Mouse (Mus musculus) heart, adult 2 months (tissue): ENCODE measurements at regions not wholly inside any gene's neighbourhood (a gene's known extent, or its start where the extent isn't known, plus 50 kb on each side); places are given as distances from the start of the nearest gene placed in this dataset.

Source experiments
- CTCF ChIP-seq: fragments of 200-600 bp; IDR thresholded peaks from 2 replicates; pipeline ENCODE4 v1.8.1; 2022; ENCODE audit warnings: antibody characterized with exemption, mild to moderate bottlenecking, moderate library complexity
- POLR2A ChIP-seq: fragments of 200-500 bp; IDR thresholded peaks from 2 replicates; pipeline ENCODE4 v1.6.1; 2011; ENCODE audit warnings: mild to moderate bottlenecking, low read depth, low read length, control low read depth; ENCODE audit not compliant: insufficient read depth

DNA sequence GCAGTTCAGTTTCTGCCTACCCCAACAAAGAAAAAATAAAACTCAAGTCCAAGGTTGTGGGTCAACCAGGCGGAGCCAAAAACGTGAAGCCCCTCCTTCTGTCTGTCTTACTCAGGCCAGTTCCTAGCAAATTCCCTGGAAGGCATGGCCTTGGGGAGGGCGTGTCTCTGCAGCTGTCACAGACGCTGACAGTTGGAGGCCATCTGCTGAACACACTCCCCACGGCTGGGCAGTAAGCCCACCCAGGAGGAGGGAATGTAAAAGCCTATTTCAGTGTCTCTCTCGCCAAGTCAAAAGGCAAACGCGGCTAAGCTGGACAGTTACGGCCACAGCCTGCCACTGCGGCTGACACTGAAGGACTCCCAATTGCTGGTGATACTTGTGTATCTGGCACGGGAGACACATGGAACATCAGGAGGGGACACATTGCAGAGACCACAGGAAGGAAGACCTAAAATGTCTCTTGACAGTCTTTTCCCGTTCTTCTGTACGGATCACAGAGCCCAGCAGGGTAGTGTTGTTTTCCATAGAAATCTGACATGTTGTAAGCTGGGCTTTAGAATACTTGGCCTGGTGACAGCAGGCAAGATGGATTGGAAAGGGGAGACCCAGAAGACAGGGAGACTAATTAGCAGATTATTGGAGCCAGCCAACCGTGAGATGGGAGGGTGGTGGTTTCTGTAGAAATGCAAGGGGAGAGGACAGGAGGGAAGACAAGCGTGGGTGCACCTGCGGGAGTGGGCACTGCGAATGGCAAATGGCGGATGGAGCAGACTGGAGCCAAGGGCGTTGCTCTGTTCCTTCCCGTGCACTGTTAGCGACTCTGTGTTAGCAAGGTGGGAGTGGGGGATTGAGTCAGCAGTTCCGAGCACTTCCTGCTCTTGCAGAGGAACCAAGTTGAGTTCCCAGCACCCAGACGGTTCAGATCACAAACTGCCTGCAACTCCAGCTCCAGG lies 229.5 kb downstream of the Suds3 start:
- no peak for TF ChIP-seq CTCF
- TF ChIP-seq POLR2A, result no peak
